Mouse (Mus musculus) adrenal gland, adult 18-20 months (tissue): ENCODE data around the gene A030014E15Rik. TPM values are rescaled to one million over a fixed set of nuclear protein-coding genes. Genes with fewer than 3 reads are reported as not detected.
"Not testable (repeated sequence)": the region's sequence is repeated elsewhere in the genome, so short reads cannot be mapped to it uniquely, and the experiment has no call there.

Experiments used
- DNase-seq, 2 experiments: peaks; one replicate each; pipeline ENCODE4 v3.0.0; 2021 to 2022; ENCODE audit warnings: low spot score in 2 of 2
- long read RNA-seq, 2 experiments: library from polyadenylated mRNA; stranded (forward); transcript quantifications; one replicate each; pipeline ENCODE4 v2.0.0; 2021
- total RNA-seq, 2 experiments: library from RNA; stranded (reverse); gene quantifications; 1 replicate in 1 of 2; 2 replicates in 1 of 2; pipeline ENCODE4 v1.2.3; 2021

A030014E15Rik gene
- total RNA-seq: not detected
- long read RNA-seq, experiment 1: 0 reads
- long read RNA-seq, experiment 2: 0 reads

- no peak for DNase-seq
These were observed at the start of gene A030014E15Rik for GRCm38 (mm10) chr1:82924650-82925049. Gene A030014E15Rik (plus strand): TSS chr1:82924917.

- DNase-seq: no peak
These were observed 45.5 kb upstream of the A030014E15Rik start for GRCm38 (mm10) chr1:82879172-82879571.

GRCm38 (mm10) chr1:82880196-82880595 is 44.5 kb upstream of the A030014E15Rik start:
- DNase-seq: no peak

- DNase-seq: no peak
These were observed 31.4 kb upstream of the A030014E15Rik start for GRCm38 (mm10) chr1:82893269-82893668.

- DNase-seq: no peak
These were observed 24.1 kb upstream of the A030014E15Rik start for GRCm38 (mm10) chr1:82900567-82900966.

GRCm38 (mm10) chr1:82901201-82901600 is 23.5 kb upstream of the A030014E15Rik start:
- no peak for DNase-seq

GRCm38 (mm10) chr1:82905886-82906285 is 18.8 kb upstream of the A030014E15Rik start:
- DNase-seq: no peak

GRCm38 (mm10) chr1:82913025-82913424 is 11.7 kb upstream of the A030014E15Rik start, which contains the start of gene A030005L19Rik:
Gene A030005L19Rik (plus strand): TSS chr1:82913325.
- DNase-seq: no peak

- not testable (repeated sequence) for DNase-seq
These were observed 11.3 kb upstream of the A030014E15Rik start for GRCm38 (mm10) chr1:82913434-82913833.

GRCm38 (mm10) chr1:82930558-82930957 is 5.8 kb downstream of the A030014E15Rik start:
- DNase-seq: not testable (repeated sequence)

- not testable (repeated sequence) for DNase-seq
These were observed 6.6 kb downstream of the A030014E15Rik start, which contains the start of gene Gm6217 for GRCm38 (mm10) chr1:82931326-82931725. Gene Gm6217 (minus strand): TSS chr1:82931399.

GRCm38 (mm10) chr1:82938666-82939065 is 13.9 kb downstream of the A030014E15Rik start:
- no peak for DNase-seq

GRCm38 (mm10) chr1:82942505-82942904 is 17.8 kb downstream of the A030014E15Rik start:
- DNase-seq: not testable (repeated sequence)

GRCm38 (mm10) chr1:82943295-82943694 is 18.6 kb downstream of the A030014E15Rik start, which contains the start of gene A030003K21Rik:
Gene A030003K21Rik (minus strand): TSS chr1:82943388.
- not testable (repeated sequence) for DNase-seq

GRCm38 (mm10) chr1:82946029-82946428 is 21.3 kb downstream of the A030014E15Rik start:
- not testable (repeated sequence) for DNase-seq

- no peak for DNase-seq
These were observed 23.9 kb downstream of the A030014E15Rik start for GRCm38 (mm10) chr1:82948601-82949000.

- not testable (repeated sequence) for DNase-seq
These were observed 31.2 kb downstream of the A030014E15Rik start, which contains the start of gene Gm7544 for GRCm38 (mm10) chr1:82955913-82956312. Gene Gm7544 (minus strand): TSS chr1:82956013.

- DNase-seq: no peak
These were observed 35.2 kb downstream of the A030014E15Rik start, which contains the start of gene Gm47955 for GRCm38 (mm10) chr1:82959870-82960385. Gene Gm47955 (plus strand): TSS chr1:82960286.

- DNase-seq: no peak
These were observed 41.7 kb downstream of the A030014E15Rik start for GRCm38 (mm10) chr1:82966413-82966812.

GRCm38 (mm10) chr1:82972046-82972445 is 47.3 kb downstream of the A030014E15Rik start:
- DNase-seq: peak in 1 of 2 experiments; percentile 27

- no peak for DNase-seq
These were observed 48.5 kb downstream of the A030014E15Rik start for GRCm38 (mm10) chr1:82973244-82973643.

GRCm38 (mm10) chr1:82973901-82974300 is 49.2 kb downstream of the A030014E15Rik start:
- no peak for DNase-seq

GRCm38 (mm10) chr1:82974342-82974741 is 49.6 kb downstream of the A030014E15Rik start:
- no peak for DNase-seq
